Mouse (Mus musculus) G1E (cell line): ENCODE results near the gene Clec11a. TPM values are rescaled to one million over a fixed set of nuclear protein-coding genes. Genes with fewer than 3 reads are reported as not detected.

Experiments used
- ATAC-seq: 2 replicates; pipeline ENCODE4 v1.8.0; 2016; ENCODE audit warnings: mild to moderate bottlenecking; ENCODE audit not compliant: insufficient number of reproducible peaks, poor library complexity, low FRiP score, severe bottlenecking; ENCODE audit errors: extremely low read depth
- DNase-seq: peaks from one replicate; pipeline ENCODE4 v3.0.0; 2012; ENCODE audit warnings: low spot score
- H3K27me3 ChIP-seq: 2 replicates; pipeline ENCODE4 v1.6.1; 2012; ENCODE audit warnings: mild to moderate bottlenecking, low read length, inconsistent platforms; ENCODE audit not compliant: insufficient read depth
- H3K36me3 ChIP-seq: replicated peaks from 2 replicates; pipeline ENCODE3; 2012; ENCODE audit warnings: mild to moderate bottlenecking, inconsistent platforms
- H3K4me1 ChIP-seq: 2 replicates; pipeline ENCODE4 v1.6.1; 2012; ENCODE audit warnings: low read depth, low read length, inconsistent platforms, mixed read lengths; ENCODE audit not compliant: insufficient read depth
- H3K4me3 ChIP-seq: 2 replicates; pipeline ENCODE4 v1.5.1; 2012; ENCODE audit warnings: low read depth, mild to moderate bottlenecking, inconsistent platforms, low read length, moderate library complexity, mixed read lengths
- H3K9me3 ChIP-seq: replicated peaks from 2 replicates; pipeline ENCODE4 v1.6.1; 2012; ENCODE audit warnings: inconsistent platforms
- CTCF ChIP-seq: IDR thresholded peaks from 2 replicates; pipeline ENCODE4 v1.5.1; 2012; ENCODE audit warnings: low read depth, low read length, inconsistent platforms, mixed read lengths
- GATA1 ChIP-seq: IDR thresholded peaks from 2 replicates; pipeline ENCODE4 v1.6.1; 2012; ENCODE audit warnings: borderline replicate concordance, low read length, inconsistent platforms, mixed read lengths
- GATA2 ChIP-seq: IDR thresholded peaks from 2 replicates; pipeline ENCODE4 v1.6.1; 2012; ENCODE audit warnings: low read depth, low read length, inconsistent platforms, borderline replicate concordance
- POLR2AphosphoS5 ChIP-seq: IDR thresholded peaks from 2 replicates; pipeline ENCODE4 v1.6.1; 2012; ENCODE audit warnings: low read depth, low read length, inconsistent platforms; ENCODE audit not compliant: insufficient replicate concordance
- TAL1 ChIP-seq: conservative IDR thresholded peaks from 2 replicates; pipeline ENCODE4 v1.6.1; 2012; ENCODE audit warnings: low read depth, low read length, inconsistent platforms, mixed read lengths
- polyA plus RNA-seq: library from polyadenylated mRNA; stranded (reverse); fragments of >175 nt; gene quantifications from 2 replicates; pipeline ENCODE4 v1.2.3, GENCODE M21; 2012
- total RNA-seq, 2 experiments: library from RNA; stranded (forward) in 1 of 2; stranded (reverse) in 1 of 2; fragments of 200-1000 nt in 1 of 2; fragments of >200 nt in 1 of 2; fragmentation: Nextera tagmentation in 1 of 2; gene quantifications; 2 replicates each; pipeline ENCODE4 v1.2.3; 2014 to 2017

The Clec11a gene
- total and polyA plus RNA-seq, 3 experiments = 1.8 to 3.3 (median 3.1) TPM

- ATAC-seq = no peak
- Histone ChIP-seq H3K4me3 (no peak overlapping the region), H3K27me3 (peaks cover 23% of the 10 kb centered on the region), H3K4me1 (no peaks in the 10 kb centered on the region), H3K9me3 (no peaks in the 10 kb centered on the region), H3K36me3 (no peaks in the 10 kb centered on the region)
- no peak for TF ChIP-seq GATA2
- TF ChIP-seq GATA1 = no peak
- TF ChIP-seq TAL1 = no peak
- TF ChIP-seq CTCF = no peak
- no peak for TF ChIP-seq POLR2AphosphoS5
- DNase-seq = no peak
Measured at GRCm38 (mm10) chr7:44287760-44288159, 18.9 kb downstream of the Clec11a start.

DNA sequence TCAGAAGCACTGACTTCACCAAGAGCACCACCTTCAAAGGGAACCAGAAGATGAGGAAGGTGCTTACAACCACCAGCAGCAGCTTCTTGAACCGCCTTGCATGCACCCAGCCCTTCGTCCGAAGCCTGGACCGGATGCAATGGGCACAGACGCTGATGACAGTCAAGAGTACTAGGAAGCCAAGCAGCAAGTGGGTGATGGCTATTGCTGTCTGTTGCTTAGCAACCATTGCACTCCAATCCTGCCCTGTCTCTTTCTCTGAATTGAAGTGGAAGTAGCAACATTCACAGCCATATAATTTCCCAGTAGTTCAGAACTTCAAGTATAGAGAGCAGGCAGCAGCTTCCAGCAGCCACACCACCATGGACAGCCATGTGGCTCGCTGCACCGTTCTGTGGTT, 25.1 kb downstream of the Clec11a start:
- H3K4me1 ChIP-seq = no peaks in the 10 kb centered on the region
- no peaks in the 10 kb centered on the region for H3K9me3 ChIP-seq
- no peaks in the 10 kb centered on the region for H3K36me3 ChIP-seq
- H3K4me3 ChIP-seq = no peak overlapping the region
- TF ChIP-seq TAL1 = no peak
- no peak for TF ChIP-seq CTCF
- no peak for TF ChIP-seq GATA1
- TF ChIP-seq GATA2 = no peak
- no peak for TF ChIP-seq POLR2AphosphoS5
- ATAC-seq (no peak), DNase-seq (no peak)
- peaks cover 15% of the 10 kb centered on the region for H3K27me3 ChIP-seq

GRCm38 (mm10) chr7:44280959-44281358, 25.7 kb downstream of the Clec11a start:
- Histone ChIP-seq H3K27me3 (peaks cover 15% of the 10 kb centered on the region), H3K4me3 (no peak overlapping the region), H3K4me1 (no peaks in the 10 kb centered on the region; the same call in 1 of the 2 replicates), H3K9me3 (no peaks in the 10 kb centered on the region), H3K36me3 (no peaks in the 10 kb centered on the region)
- no peak for ATAC-seq
- DNase-seq = no peak
- TF ChIP-seq CTCF (no peak), GATA1 (no peak), GATA2 (no peak), POLR2AphosphoS5 (no peak), TAL1 (no peak)

DNA sequence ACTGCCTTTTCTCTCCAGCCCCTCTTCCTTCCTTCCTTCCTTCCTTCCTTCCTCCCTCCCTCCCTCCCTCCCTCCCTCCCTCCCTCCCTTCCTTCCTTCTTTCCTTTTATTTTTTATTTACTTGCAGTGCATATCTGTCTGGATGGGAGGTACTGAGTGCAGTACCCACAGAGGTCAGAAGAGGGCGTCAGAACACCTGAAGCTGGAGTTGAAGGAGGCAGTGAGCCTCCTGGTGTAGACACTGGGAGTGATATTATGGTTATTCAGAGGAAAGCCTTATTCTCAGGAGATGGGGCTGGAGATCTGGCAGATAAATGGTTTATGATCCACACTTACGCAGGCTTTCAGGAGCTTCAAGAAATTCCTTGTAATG, 29.5 kb downstream of the Clec11a start:
- peaks cover 27% of the 10 kb centered on the region for H3K27me3 ChIP-seq
- no peak for DNase-seq
- no peaks in the 10 kb centered on the region for H3K9me3 ChIP-seq
- ATAC-seq = no peak
- peaks cover 3% of the 10 kb centered on the region for H3K4me1 ChIP-seq
- H3K4me3 ChIP-seq = no peak overlapping the region
- no peak for TF ChIP-seq POLR2AphosphoS5
- TF ChIP-seq CTCF = peak; percentile 22; the same call in 1 of the 2 replicates
- no peaks in the 10 kb centered on the region for H3K36me3 ChIP-seq

- ATAC-seq = no peak
- no peaks in the 10 kb centered on the region for H3K9me3 ChIP-seq
- peaks cover 27% of the 10 kb centered on the region for H3K27me3 ChIP-seq
- H3K4me3 ChIP-seq = no peak overlapping the region
- peaks cover 3% of the 10 kb centered on the region for H3K4me1 ChIP-seq
- TF ChIP-seq POLR2AphosphoS5 = no peak
- TF ChIP-seq TAL1 = no peak
- no peaks in the 10 kb centered on the region for H3K36me3 ChIP-seq
- no peak for DNase-seq
Measured at GRCm38 (mm10) chr7:44276461-44277249, 30.0 kb downstream of the Clec11a start.

DNA sequence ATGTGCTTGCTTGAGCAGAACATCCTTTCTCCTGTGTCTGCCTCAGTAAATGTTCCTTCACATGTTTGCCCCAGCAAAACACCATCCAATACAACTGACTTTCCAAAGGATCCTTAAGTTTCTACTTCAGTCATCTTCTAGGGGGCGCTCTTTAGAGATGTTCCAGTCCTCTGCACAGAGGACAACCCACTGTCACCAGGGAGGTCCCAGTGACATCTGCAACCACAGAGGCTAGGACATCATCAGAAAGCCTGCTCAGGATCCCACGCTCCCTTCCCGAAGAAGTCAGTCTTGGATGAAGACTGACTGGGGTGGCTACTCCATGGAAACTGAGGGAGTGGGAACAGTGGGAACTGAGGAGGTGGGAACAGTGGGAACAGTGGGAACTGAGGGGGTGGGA, 31.2 kb downstream of the Clec11a start:
- no peak for DNase-seq
- no peak for ATAC-seq
- TF ChIP-seq CTCF (no peak), GATA2 (no peak), GATA1 (no peak), POLR2AphosphoS5 (no peak), TAL1 (no peak)

DNA sequence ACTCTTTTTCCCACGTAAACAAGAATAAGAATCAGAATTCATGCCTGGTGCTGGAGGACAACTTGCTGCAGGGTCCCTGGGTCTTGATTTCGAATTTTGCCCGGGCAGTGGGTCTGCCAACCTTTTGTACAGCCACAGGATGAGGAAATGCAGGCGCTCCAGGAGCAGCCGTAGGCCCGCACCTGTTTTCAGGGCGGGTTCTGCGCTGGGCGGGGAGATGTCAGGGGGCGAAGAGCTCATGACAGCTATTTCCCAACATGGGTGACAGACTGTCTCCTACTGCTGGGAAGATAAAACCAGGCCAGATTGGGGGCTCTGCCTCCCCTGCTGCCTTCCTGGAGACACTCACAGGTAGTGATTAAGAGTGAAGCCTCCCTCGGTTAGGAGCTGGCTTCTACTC, 32.6 kb downstream of the Clec11a start:
- Histone ChIP-seq H3K4me3 (no peak overlapping the region), H3K4me1 (peaks cover 9% of the 10 kb centered on the region), H3K9me3 (no peaks in the 10 kb centered on the region), H3K36me3 (no peaks in the 10 kb centered on the region), H3K27me3 (peaks cover 20% of the 10 kb centered on the region)
- no peak for ATAC-seq
- TF ChIP-seq CTCF (no peak), POLR2AphosphoS5 (no peak), TAL1 (no peak), GATA2 (no peak), GATA1 (no peak)
- no peak for DNase-seq

More for the DNA sequence above, 31.2 kb downstream of the Clec11a start:
- no peaks in the 10 kb centered on the region for H3K36me3 ChIP-seq
- H3K4me3 ChIP-seq = no peak overlapping the region
- H3K4me1 ChIP-seq = peaks cover 5% of the 10 kb centered on the region
- H3K27me3 ChIP-seq = peaks cover 25% of the 10 kb centered on the region
- H3K9me3 ChIP-seq = no peaks in the 10 kb centered on the region
